Mouse (Mus musculus) heart, adult 11 months (tissue): ENCODE measurements at regions not wholly inside any gene's neighbourhood (a gene's known extent, or its start where the extent isn't known, plus 50 kb on each side); places are given as distances from the start of the nearest gene placed in this dataset.
A peak's percentile ranks its signal among the peaks of the same experiment; 100 is the strongest.

ENCODE experiments used
- DNase-seq: peaks from one replicate; pipeline ENCODE4 v3.0.0; 2022

DNA sequence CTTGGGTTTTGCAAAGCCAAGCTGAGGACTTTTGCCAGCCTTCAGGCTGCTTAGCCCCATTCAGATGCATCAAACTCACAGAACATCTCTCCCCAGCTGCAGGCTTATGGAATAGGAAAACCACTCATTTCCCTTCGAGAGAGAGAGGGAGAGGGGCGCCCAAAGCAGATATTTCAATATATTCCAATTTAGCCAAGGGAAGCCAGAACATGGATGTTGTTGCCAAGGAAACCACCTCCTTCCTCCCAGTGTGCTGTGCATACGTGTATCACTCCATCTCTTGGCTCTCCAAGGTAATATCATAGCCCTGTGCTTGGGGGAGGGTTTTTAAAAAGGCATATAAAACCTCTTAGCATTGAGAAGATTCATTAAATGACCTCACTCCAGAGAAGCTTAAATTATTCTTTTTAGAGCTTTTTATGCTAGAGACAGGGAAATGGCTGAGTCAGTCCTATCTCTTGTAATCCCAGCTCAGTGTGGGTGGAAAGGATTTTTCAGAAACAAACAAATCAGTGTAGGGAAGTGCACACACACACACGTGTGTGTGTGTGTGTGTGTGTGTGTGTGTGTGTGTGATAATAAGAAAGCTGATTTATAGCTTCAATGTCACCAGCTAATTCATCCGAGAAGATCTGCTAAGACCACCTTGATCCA, 245.1 kb downstream of the Rps24 start:
- DNase-seq: no peak

DNA sequence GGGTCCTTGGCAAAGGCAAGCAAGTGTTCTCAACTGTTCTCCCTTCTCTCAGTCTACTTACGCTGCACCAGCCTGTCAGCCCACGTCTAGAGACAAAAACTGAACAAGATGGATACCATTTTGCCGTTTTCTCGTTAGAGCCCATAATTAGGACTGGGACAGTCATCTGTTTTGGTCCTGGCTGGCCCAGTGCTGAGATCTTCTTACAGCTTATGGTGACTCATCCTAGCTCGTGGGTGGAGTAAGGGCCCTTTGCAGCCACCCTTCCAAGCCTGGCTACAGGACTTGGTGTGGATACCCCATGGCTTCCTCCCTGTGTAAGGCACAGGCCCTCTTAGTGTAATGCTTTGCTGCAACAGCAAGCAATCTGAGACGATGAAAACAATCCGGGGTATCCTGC, 246.4 kb downstream of the Rps24 start:
- no peak for DNase-seq

DNA sequence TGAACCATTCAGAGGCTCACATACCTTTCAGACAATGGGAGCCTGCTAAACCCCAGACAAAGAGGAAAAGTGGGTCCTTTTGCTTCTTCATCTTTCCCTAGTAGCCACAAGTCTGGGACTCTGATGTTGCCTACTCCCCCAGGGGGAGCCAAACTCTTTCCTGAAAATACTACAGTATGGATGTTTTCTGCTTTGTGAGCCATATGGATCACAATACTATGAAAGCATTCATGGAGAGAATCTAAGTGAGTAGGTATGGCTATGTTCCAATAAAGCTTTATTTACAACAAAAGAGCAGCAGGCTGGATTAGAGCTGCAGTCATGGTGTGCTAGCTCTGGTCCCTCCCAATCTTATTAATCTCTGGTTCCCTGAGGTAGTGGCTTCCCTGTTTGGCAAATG, 251.9 kb downstream of the Rps24 start:
- no peak for DNase-seq

DNA sequence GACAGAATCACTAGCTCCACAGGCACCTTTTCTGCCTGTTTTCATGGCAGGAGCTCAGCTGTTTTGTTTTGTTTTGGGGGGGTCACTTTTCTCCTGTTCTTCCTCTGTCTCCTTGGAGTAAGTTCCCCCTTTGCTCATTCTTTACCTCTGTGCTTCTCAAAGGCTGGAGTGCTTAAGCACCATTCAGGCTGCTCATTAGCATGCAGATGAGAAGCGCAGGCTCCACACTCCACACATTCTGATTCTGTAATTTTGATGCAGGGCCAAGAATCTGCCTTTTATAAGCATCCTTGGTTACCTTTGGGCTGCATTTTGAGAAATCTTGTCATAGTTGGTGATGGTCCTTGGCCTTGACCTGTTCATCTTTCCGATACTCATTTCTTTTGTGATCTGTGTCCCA, 257.5 kb downstream of the Rps24 start:
- DNase-seq: no peak

DNA sequence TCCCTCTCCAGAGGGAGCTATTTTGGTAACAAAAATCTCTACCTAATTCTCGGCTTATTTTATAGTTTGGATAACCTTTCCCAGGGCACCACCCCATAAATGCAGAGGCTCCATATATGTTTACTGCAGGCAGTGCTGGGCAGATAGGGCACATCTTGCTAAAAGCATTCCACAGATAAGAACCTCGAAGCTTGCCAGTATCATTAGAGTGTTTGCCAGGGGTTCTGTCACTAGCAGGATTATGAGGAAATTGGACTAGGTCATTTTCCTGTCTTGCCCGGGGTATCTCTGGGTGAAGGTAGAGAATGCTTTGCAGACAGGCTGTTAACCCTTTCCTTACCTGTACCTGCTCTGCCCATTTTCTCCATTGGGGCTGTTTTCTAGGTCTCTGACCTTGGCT, 258.8 kb downstream of the Rps24 start:
- DNase-seq: no peak

DNA sequence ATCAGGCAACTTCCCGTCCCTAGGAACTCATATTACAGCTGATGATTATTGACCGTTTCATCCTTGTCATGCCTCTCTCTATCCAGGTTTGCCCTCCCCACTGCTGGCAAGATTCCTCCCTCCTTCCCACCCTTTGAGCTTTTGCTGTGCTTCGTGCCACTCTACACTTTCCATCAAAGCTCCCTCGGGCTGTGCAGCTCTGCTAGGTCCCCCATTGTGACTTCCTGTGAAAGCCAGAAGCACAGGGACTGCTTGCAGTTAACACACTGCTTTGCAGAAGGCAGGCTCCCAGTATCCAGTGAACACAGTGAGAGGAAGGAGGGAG, 260.5 kb downstream of the Rps24 start:
- DNase-seq: peak; percentile 96

DNA sequence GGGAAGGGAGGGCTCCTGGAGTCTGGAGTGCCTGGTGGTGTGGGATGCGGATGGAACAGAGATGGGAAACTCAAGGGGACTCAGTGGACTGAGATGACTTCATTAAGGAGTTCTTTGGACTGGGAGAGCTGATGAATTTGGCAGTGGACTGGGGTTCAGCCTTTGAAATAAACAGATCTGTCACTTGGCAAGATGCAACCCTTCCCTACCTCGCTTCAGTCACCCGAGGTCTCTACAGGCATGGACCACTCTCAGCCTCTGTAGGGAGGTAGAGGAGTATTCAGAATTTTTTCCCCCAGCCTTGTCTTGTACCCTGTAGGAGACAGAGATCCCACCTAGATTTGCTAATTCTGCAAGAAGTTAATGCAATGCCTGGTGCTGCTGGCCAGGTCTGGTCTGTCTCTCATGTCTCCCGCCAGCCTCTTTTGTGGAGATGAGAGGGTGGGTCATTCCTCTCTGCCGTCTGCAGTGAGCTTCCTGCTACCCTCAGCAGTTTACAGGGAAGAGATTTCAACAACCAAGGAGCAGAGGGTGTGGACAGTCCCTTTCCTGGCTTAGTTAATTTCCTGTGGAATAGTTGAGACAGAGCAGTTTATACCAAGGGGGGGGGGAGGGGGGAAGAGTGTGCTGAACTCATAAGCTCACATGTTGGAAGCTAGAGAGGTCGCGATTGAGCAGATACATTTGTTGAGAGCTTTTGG, 261.0 kb downstream of the Rps24 start:
- DNase-seq: peak; percentile 97

DNA sequence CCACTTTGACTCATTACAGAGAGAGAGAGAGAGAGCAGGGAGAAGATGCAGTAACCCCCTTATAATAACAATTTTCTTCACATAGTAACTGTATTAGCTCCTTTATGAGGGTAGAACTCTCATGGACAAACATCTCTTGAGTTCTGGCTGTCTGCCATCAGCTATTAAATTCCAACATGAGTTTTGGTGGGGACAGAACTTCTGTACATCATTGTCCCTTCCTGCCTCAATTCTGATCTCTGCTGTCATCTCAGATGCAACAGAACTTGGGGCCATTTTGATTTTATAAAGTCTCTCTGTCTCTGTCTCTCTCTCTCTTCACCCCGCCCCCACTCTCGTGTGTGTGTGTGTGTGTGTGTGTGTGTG, 261.6 kb downstream of the Rps24 start:
- peak; percentile 87 for DNase-seq

DNA sequence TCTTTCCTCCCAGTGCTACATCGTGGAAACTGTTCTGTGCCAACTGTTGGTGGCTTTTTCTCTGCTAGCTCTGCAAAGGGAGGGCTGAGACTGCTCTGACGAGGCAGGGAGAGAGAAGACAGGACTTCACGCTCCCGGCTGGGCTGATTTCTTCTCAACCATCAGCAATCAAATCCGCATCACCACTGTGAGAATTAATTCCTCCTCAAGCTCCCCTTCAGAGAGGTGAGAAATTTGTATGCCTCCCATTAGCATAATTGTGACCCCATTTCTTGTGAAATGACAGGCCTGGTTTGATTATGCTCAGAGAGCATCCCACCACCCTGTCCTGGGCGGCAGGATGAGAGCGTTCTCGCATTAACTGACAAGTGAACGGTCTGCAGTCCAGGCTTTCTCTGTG, 262.4 kb downstream of the Rps24 start:
- DNase-seq: no peak

DNA sequence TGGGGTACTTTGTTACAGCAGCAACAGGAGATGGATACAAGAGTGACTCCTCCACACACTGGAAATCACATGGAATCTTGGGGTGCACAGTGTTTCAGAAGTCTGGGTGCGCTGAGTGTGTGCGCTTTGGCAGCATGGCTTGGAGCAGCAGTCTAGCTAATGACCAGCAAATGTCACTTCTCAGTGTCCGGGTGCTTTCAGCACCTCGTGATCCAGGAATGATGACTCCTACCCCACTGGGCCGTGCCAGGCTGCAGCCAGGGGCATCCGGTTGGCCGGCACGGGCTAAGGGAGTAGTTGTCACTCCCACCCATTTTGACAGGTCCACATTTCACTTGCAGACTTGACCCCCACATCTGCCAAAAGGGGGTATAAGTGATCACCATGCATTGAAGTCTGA, 264.3 kb downstream of the Rps24 start:
- peak; percentile 94 for DNase-seq

DNA sequence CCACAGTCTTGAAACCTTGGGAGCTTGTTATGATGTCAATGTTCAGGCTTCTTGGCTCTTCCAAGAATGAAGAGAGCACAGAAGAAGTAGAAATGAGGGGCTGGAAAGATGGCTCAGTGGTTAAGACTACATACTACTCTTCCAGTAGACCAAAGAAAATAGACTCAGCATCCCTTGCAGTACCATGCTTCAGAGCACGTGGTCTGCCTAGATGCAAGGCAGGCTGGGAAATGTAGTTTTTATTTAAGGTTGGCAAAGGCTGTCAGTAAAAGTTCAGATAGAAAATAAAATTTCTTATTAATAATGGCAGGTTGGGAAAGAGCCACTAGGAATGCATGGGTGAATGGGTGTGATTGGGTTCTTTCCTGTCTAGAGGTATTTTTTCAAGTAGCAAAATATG, 267.8 kb downstream of the Rps24 start:
- no peak for DNase-seq

DNA sequence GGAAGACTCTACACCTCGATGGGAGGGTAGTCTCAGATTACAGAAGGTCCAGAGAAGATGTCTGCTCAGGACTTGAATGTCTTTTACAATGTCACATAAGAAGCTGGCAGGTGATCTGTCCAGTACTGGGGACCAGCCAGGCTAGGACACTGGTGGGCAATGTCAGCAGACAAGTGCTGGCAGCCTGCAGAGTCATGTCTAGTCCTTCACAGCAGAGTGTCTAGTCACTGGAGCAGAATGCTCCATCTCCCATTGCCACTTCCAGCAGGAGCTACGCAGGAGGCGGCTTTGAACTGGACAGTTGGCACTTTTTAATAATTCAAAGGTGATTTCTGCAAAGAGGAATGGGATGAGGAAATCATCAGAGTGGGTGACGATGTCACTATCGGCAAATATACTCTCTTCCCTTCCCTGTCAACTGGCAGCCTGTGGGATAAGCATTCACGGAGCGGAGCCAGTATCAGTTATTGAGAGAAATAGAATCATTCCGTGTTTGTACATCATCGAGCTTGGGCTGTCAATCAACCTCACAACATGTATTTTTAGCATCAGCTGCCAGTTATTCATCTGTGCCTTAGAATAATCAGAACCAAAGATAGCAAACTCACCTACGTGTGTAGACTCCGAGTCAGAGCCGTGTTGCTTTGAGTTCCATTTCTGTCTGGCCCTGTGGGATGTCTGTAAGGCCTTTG, 268.6 kb downstream of the Rps24 start:
- DNase-seq: no peak

DNA sequence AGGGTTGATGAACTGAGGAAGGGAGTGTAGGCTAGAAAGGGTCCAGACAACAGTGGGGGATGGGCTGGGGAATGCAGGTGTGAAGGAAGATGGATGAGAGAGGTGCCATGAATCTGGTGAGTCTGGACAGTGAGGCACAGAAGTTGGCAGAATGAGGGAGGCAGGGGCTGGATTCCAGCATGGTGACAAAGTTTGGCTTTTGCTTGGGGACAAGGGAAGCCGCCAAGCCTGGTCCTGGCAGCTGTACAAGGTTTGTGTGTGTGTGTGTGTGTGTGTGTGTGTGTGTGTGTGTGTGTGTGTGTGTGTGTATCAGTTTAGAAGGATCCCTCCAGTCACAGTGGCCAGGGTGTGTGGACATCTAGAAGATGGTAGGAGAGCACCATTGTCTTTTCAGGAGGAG, 270.4 kb downstream of the Rps24 start:
- no peak for DNase-seq

DNA sequence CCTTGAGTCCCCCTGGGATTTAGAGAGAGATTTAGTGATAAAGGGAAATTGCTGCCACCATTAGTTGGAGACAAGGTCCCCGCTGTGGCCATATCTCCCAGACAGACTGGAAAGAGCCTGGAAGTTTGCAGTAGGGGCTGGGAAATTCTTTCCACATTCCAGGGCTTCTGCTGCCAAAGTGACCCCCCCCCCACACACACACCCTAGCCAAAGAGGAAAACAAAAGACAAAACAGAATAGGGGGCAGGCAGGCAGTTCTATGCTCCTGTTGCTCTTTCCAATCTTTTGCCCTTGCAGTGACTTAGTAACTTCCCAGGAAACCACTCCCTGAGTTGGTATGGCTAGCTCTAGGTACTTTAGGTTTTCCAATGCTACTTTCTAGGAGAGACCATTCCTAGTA, 270.9 kb downstream of the Rps24 start:
- no peak for DNase-seq

DNA sequence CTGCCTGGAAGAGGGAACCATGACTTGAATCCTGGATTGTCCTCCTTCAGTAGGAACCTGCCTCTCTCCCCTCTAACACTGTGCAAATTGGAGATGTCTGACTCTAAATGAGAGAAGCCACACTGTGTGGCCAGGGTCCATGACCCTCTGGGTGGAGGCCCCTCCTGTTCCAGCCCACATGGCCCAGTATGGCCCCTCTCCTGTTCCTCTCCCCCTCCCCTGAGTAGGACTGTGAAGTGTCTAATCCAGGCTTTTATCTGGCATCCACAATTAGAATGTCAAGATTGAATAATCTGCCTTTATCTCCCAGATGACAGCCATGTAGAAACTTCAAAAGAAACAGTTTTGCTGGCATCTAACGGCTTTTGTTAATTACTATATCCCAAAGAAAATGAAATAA, 274.0 kb downstream of the Rps24 start:
- DNase-seq: no peak

DNA sequence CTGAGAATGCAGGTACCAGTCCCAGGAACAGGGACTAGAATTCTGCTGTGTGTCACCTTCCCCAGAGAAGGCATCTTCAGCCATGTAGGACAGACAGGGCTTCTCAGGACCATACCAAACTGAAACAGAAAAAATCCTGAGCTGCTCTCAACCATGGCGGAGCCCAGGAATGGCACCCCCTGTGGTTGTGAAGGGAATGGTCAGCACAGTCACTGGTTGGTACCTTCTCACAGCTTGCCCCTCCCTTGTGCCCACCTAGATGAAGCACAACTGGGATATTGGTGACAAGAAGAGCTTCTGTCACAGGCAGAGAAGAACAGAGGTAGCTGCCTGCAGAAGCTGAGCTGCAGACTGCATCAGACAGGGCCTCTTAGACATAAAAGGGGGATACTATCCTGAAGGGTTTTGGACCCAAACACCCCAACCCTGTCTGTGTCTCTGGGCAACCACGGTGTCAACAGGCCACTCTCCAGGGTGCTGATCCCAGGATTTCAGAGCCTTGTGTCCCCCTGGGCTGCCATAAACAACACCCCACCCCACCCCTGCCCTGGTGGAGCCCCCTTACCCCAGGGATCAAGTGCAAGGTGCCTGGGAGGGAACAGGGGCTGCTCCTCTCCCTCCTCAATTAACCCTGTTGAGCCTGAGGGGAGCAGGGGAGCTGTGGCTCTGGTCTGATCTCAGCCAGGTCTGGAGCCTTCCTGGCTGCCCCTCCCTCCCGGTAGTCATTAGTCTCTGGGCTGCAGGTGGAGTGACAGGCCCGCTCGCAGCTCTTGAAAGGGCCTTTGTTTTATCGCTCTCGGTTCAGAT, 275.7 kb downstream of the Rps24 start:
- DNase-seq: no peak

DNA sequence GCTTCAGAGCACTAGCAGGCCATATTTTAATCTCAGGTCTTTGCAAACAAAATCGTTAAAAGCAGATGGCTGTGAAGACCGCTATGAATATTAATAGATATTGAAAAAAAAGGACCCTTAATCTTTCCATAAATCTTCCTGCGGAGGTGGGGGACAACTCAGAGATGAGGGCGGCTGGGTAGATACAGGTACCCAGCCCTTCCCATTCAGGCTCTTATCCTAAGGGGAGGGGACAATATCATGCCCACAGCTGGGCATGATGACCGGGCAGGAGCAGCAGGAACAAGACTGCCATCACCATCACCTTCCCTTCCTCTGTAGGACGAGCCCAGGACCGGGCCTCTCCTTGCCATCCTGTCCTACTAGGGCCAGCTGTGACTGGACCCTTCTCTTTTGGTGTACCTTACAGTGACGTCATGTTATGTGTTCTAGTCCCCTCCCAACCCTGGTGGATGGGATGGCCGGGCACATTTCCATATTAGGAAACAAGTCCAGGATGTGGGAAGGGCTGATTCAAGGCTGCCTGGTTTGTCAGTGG, 276.4 kb downstream of the Rps24 start:
- DNase-seq: no peak

DNA sequence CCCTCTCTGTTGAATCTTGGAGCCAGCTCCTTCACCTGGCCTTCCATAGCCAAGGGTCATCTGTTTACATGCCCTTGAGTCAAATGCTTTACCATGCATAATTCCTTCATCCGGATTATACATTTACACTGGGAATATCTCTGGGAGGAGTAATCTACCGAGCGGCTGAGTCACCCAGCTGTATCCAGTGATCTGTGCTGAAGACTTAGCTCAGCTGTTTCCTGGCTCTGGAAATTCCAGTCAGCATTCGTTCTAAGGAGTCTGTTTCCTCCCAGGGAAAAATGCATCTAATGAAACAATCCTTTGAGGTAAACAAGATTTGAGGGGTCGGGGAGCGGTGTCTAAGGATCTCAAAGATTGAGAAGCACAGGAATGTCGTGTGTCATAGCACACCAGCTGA, 276.9 kb downstream of the Rps24 start:
- no peak for DNase-seq

DNA sequence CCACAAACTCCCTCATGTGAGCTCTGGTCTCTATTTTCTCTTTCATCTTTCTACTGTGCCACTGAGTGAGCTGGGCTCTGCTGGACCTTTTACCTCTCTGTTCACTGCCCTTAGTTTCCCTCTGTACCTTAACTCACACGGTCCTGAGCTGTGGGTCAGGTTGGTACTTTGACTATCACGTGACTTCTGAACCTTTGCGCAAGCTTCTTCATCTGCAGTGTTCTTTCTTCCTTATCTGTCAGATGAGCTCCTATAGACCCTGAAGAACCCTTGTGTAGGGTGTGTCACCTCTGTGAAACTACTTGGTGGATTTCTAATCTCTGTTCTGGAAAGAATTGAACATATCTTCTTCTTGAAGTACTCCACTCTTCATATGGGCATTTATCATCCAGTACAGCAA, 279.3 kb downstream of the Rps24 start:
- DNase-seq: no peak

DNA sequence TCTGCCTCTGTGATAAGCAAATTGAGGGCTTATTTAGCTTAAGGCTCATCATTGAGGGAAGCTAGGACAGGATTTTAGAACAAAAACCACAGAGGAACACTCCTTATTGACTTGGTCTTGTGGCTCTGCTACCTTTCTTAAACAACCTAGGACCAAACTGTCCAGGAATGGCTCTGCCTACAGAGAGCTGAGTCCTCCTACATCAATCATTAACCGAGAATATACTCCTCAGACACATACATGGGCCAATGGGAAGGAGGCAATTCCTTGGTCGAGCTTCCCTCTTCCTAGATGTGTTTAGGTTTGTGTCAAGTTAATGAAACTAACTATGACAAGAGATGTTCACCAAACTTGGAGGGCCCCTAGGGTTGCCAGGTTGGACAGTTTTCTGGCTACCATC, 279.8 kb downstream of the Rps24 start:
- no peak for DNase-seq

DNA sequence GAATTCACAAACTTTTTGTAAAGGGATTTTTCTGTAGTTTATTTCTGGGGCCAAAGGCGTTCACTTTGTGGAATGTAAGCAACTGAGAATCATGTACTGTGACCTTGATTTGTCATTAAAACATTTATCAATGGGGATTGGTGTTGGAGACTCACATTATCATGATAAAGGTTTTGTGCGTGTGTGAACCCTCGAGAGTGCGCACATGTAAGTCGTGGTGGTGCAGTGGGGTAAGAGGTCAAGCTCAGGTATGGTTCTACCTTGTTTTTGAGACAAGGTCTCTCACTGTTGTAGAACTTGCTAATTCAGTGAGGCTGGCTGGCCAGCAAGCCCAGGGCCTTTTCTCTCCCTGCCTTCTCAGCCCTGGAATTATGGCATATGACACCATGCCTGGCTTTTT, 280.4 kb downstream of the Rps24 start:
- no peak for DNase-seq

DNA sequence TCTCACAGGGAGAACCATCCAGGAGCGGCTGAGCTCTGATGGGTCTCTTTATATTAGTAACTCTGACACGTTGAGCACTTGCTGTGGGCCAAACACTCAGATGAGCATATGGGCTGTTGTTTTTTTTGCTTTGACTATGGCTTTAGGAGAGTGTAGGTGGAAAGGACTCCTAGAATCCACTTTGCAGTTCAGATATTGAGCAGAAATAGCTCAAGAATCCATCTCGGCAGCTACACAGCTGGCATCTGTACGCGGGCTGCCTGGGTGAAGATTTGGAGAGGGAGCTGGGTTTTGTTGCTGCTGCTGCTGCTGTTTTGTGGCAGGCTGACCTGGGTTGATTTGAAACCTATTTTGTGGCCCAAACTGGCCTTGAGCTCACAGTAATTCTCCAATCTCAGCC, 281.0 kb downstream of the Rps24 start:
- DNase-seq: no peak

DNA sequence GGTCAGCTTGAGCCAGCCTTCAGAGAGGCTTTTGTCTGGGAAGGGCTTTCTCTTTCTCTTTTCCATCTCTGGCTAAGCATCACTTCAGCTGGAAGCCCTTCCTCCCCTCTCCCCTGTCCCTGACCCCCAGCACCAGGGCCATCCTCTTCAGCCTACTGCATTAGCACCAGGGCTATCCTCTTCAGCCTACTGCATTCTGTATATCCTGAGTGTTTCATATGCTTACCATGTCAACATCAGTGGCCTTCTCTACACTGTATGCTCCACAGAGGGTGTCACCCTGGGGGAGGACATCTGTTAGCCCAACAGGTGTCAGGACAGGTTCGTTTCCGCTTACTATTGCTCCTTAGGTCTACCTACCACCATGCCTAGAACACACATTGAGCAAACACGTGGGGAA, 282.5 kb downstream of the Rps24 start:
- no peak for DNase-seq
